In the genomic region with DNA sequence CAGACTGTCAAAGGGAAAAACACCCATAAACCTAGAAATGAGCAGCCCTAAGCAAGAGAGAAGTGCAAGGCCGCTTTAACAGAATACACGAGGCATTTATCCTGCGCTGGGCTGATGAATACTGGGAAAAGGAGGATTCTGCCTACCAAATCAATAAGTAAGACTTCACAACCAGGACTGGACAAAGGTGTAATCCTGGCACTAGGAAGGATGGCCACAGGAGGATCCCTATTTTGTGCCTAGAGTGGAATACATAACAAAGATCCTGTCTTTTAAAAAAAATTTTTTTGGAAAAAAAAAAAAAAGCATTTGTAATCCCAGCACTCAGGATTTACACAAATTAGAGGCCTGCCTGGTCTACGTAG, we compare ENCODE assay signal across 9 mouse cellular contexts. TPM values are rescaled to one million over a fixed set of nuclear protein-coding genes. Genes with fewer than 3 reads are reported as not detected.
DNase-seq lines count a peak whose midpoint lies in the region; ATAC-seq and TF ChIP-seq lines count a peak whose summit lies in the region.
"Had no signal": no experiment of that assay in that cellular context is flagged by ENCODE, and none has a peak within 500 bp of the region (broad histone marks: within the 10 kb centered on the region; RNA-seq: fewer than 3 reads in every experiment).

No protein-coding gene starts in this region.

- H3K4me3 ChIP-seq in heart, embryonic 14.5 days (ENCODE audit: control insufficient read depth in 1 of 2, insufficient read depth in 1 of 2, low read depth in 1 of 2, low read length in 2 of 2), result peak overlapping the region in 1 of 2 experiments; percentile 73; a peak in 1 of 4 replicates
- H3K4me3 ChIP-seq in G1E (ENCODE audit: low read depth, low read length), result peak overlapping the region; percentile 96; the same call in 1 of the 2 replicates
- H3K4me3 ChIP-seq in hindbrain, embryonic 11.5 days (ENCODE audit: low read depth, low read length), result no peak overlapping the region; the same call in 1 of the 2 replicates
- H3K4me3 ChIP-seq in midbrain, embryonic 10.5 days, result peak overlapping the region; percentile 88
- no peak overlapping the region for H3K4me3 ChIP-seq in thymus, adult 2 months (ENCODE audit: control insufficient read depth, insufficient read depth, low read length)

- peak overlapping the region; percentile 68 for H3K4me2 ChIP-seq in heart, embryonic 14.5 days (ENCODE audit: low read length)
- H3K4me2 ChIP-seq in hindbrain, embryonic 11.5 days (replicated peaks; ENCODE audit: low read depth, low read length), result peak overlapping the region; percentile 5; the same call in 1 of the 2 replicates

- H3K27ac ChIP-seq in heart, embryonic 14.5 days (replicated peaks in 1 of 2; ENCODE audit: control insufficient read depth in 1 of 2, insufficient read depth in 1 of 2, low read depth in 2 of 2, low read length in 2 of 2), result no peak overlapping the region
- no peak overlapping the region for H3K27ac ChIP-seq in hindbrain, embryonic 11.5 days (ENCODE audit: low read depth, low read length)
- peak overlapping the region; percentile 94 for H3K27ac ChIP-seq in midbrain, embryonic 10.5 days (replicated peaks)
- H3K27ac ChIP-seq in thymus, adult 2 months (ENCODE audit: control insufficient read depth, insufficient read depth, low read length), result no peak overlapping the region

- no peaks in the 10 kb centered on the region for H3K9me3 ChIP-seq in heart, embryonic 14.5 days (ENCODE audit: control insufficient read depth, low read length)
- no peaks in the 10 kb centered on the region for H3K9me3 ChIP-seq in G1E (replicated peaks)
- H3K9me3 ChIP-seq in hindbrain, embryonic 11.5 days (ENCODE audit: control insufficient read depth, low read length), result no peaks in the 10 kb centered on the region
- H3K9me3 ChIP-seq in midbrain, embryonic 10.5 days (replicated peaks), result peaks cover 4% of the 10 kb centered on the region; the same call in 1 of the 2 replicates

- no peak for TF ChIP-seq POLR2A in thymus, adult 2 months (IDR thresholded peaks at IDR 0.05; ENCODE audit: control insufficient read depth, extremely low read depth, insufficient read depth, low read length, poor library complexity)

- H3K36me3 ChIP-seq in heart, embryonic 14.5 days (ENCODE audit: control insufficient read depth, insufficient read depth, low read length), result no peaks in the 10 kb centered on the region; the same call in 1 of the 2 replicates
- peaks cover 22% of the 10 kb centered on the region for H3K36me3 ChIP-seq in G1E (replicated peaks)
- H3K36me3 ChIP-seq in hindbrain, embryonic 11.5 days (ENCODE audit: control insufficient read depth, insufficient read depth, low read length), result 0 out of 2 replicates have a peak, but pooled peaks cover 2% of the 10 kb centered on the region
- H3K36me3 ChIP-seq in midbrain, embryonic 10.5 days, result peaks cover 22% of the 10 kb centered on the region
- H3K36me3 ChIP-seq in thymus, adult 2 months (ENCODE audit: control insufficient read depth, insufficient read depth, low read length), result no peaks in the 10 kb centered on the region

- no peak for DNase-seq in heart, adult 11 months
- no peak for DNase-seq in G1E (ENCODE audit: low spot score)
- DNase-seq in hindbrain, embryonic 11.5 days (ENCODE audit: low spot score), result no peak
- no peak for DNase-seq in midbrain, embryonic 10.5 days (ENCODE audit: low spot score)
- DNase-seq in adrenal gland, adult 8-10 months, result no peak
- no peak for DNase-seq in embryo, embryonic 10.5 days (ENCODE audit: low spot score)
- no peak for DNase-seq in thymus, adult 2 months

- no peaks in the 10 kb centered on the region for H3K4me1 ChIP-seq in heart, embryonic 14.5 days (ENCODE audit: control insufficient read depth in 2 of 2, insufficient read depth in 2 of 2, low read length in 2 of 2)
- peaks cover 19% of the 10 kb centered on the region for H3K4me1 ChIP-seq in G1E (ENCODE audit: insufficient read depth, low read depth, low read length)
- no peaks in the 10 kb centered on the region for H3K4me1 ChIP-seq in hindbrain, embryonic 11.5 days (replicated peaks; ENCODE audit: control insufficient read depth, insufficient read depth, low read length)
- H3K4me1 ChIP-seq in midbrain, embryonic 10.5 days, result peaks cover 5% of the 10 kb centered on the region; the same call in 1 of the 2 replicates
- no peaks in the 10 kb centered on the region for H3K4me1 ChIP-seq in thymus, adult 2 months (replicated peaks; ENCODE audit: control insufficient read depth, insufficient read depth, low read length)

- no peak for TF ChIP-seq CTCF in G1E (IDR thresholded peaks at IDR 0.05; ENCODE audit: low read depth, low read length)
- no peak for TF ChIP-seq CTCF in thymus, adult 2 months (IDR thresholded peaks at IDR 0.05; ENCODE audit: borderline replicate concordance, control insufficient read depth, extremely low read depth, insufficient read depth, low read length, poor library complexity)

- no peak for ATAC-seq in heart, embryonic 14.5 days (ENCODE audit: insufficient number of reproducible peaks, insufficient read depth, low FRiP score, low read depth)
- no peak for ATAC-seq in G1E (ENCODE audit: extremely low read depth, insufficient number of reproducible peaks, low FRiP score, poor library complexity, severe bottlenecking)
- no peak for ATAC-seq in hindbrain, embryonic 11.5 days (ENCODE audit: low FRiP score)

- 25% methylated on average over 4 of the region's 4 CpGs for WGBS in heart, embryonic 14.5 days
- 29% methylated on average over 4 of the region's 4 CpGs for WGBS in hindbrain, embryonic 11.5 days
- WGBS in midbrain, embryonic 10.5 days, result 26% methylated on average over 4 of the region's 4 CpGs
- 30% methylated on average over 4 of the region's 4 CpGs for WGBS in thymus, adult 2 months

- peaks cover 6% of the 10 kb centered on the region for H3K27me3 ChIP-seq in heart, embryonic 14.5 days (ENCODE audit: control insufficient read depth, insufficient read depth, low read length)
- peaks cover 13% of the 10 kb centered on the region for H3K27me3 ChIP-seq in G1E (ENCODE audit: insufficient read depth, low read length)
- no peaks in the 10 kb centered on the region for H3K27me3 ChIP-seq in hindbrain, embryonic 11.5 days (ENCODE audit: control insufficient read depth, insufficient read depth, low read length)
- no peaks in the 10 kb centered on the region for H3K27me3 ChIP-seq in midbrain, embryonic 10.5 days (ENCODE audit: low read depth, poor library complexity, severe bottlenecking)
- H3K27me3 ChIP-seq in thymus, adult 2 months (ENCODE audit: control insufficient read depth, insufficient read depth, low read length), result no peaks in the 10 kb centered on the region

- H3K9ac ChIP-seq in heart, embryonic 14.5 days (ENCODE audit: low read length), result no peak overlapping the region
- no peak overlapping the region; the same call in 1 of the 2 replicates for H3K9ac ChIP-seq in hindbrain, embryonic 11.5 days (ENCODE audit: low read depth, low read length)

RNA-seq across cellular contexts. Expression of a gene that starts 0.3 kb away (rescaled TPM):
- polyA plus RNA-seq in heart, embryonic 14.5 days (2014; fragmentation: Nextera tagmentation; extraction: Ambion mirVana), result 7.1 and 7.4 TPM in 2 replicates
- total RNA-seq in G1E (2014; fragmentation: Nextera tagmentation), result 19.3 and 22.4 TPM in 2 replicates
- total RNA-seq in G1E (2017), result 22.6 and 22.8 TPM in 2 replicates
- polyA plus RNA-seq in G1E (2012), result 11.4 and 14.2 TPM in 2 replicates
- polyA plus RNA-seq in hindbrain, embryonic 11.5 days (2014; fragmentation: Nextera tagmentation; extraction: Ambion mirVana), result 10.9 and 14.1 TPM in 2 replicates
- polyA plus RNA-seq in midbrain, embryonic 10.5 days (2016; fragmentation: Nextera tagmentation; extraction: Ambion mirVana), result 12.6 and 14.2 TPM in 2 replicates
- 10 to 100 TPM; 50.7 to 68.4 (median 58.3) TPM for total RNA-seq in adrenal gland, adult 8-10 months (2022)
- polyA plus RNA-seq in thymus, adult 2 months (2012; rRNA removed), result 18.1 and 20.0 TPM in 2 replicates

RNA-seq across cellular contexts. Expression of a gene that starts 49.1 kb away (rescaled TPM):
- polyA plus RNA-seq in heart, embryonic 14.5 days (2014; fragmentation: Nextera tagmentation; extraction: Ambion mirVana), result 1.6 and 1.7 TPM in 2 replicates
- total RNA-seq in G1E (2014; fragmentation: Nextera tagmentation) (not detected in 2 replicates), G1E (2017) (0.46 TPM in 1 of 2 replicates, not detected in the other)
- polyA plus RNA-seq in G1E (2012), result not detected in 2 replicates
- 0.19 and 0.33 TPM in 2 replicates for polyA plus RNA-seq in hindbrain, embryonic 11.5 days (2014; fragmentation: Nextera tagmentation; extraction: Ambion mirVana)
- polyA plus RNA-seq in midbrain, embryonic 10.5 days (2016; fragmentation: Nextera tagmentation; extraction: Ambion mirVana), result 0.14 TPM in 1 of 2 replicates, not detected in the other
- total RNA-seq in adrenal gland, adult 8-10 months (2022), result not detected
- polyA plus RNA-seq in thymus, adult 2 months (2012; rRNA removed), result 0.27 TPM in 1 of 2 replicates, not detected in the other
- polyA plus RNA-seq: limb, embryonic 11.5 days had no signal

Comparison
In these comparisons a context has a peak if more than half of its experiments do, and no peak if none do; other contexts are left out.
1. H3K4me3 ChIP-seq: peak in G1E (single experiment) and midbrain, embryonic 10.5 days (single experiment); none in hindbrain, embryonic 11.5 days (single experiment) and thymus, adult 2 months (single experiment).